Mouse (Mus musculus): Measurements from ENCODE around the gene Creld2.
"Not testable (repeated sequence)": the region's sequence is repeated elsewhere in the genome, so short reads cannot be mapped to it uniquely, and the experiment has no call there.

DNA sequence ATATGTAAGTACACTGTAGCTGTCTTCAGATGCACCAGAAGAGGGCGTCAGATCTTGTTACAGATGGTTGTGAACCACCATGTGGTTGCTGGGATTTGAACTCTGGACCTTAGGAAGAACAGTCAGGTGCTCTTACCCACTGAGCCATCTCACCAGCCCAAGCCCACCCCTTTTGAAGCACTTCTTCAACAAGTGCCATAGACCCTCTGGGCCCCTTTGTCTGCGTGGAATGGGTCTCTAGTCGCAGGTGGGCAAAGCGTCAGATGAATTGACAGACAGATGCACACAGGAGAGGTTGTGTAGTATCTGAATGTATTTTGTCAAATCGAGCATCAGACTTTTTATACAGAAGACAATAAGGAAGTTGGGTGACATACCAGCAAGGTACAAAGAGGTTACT, 24.7 kb upstream of the Creld2 start:
- not testable (repeated sequence) for TF ChIP-seq CTCF (IDR thresholded peaks at IDR 0.05); POLR2A (IDR thresholded peaks at IDR 0.05; ENCODE audit: insufficient read depth, low read depth, low read length); EP300 (IDR thresholded peaks at IDR 0.05; ENCODE audit: insufficient read depth, low read depth, low read length)
